Mouse (Mus musculus) CD4-positive naive resting alpha-beta T cell, adult 57 days (primary cell): ENCODE results near the gene 9530077C05Rik. TPM values are rescaled to one million over a fixed set of nuclear protein-coding genes. Genes with fewer than 3 reads are reported as not detected.

Source experiments
- total RNA-seq: library from RNA; stranded (reverse); gene quantifications from one replicate; pipeline ENCODE4 v1.2.4, GENCODE M21; 2023

9530077C05Rik gene
- total RNA-seq, result 0.27 TPM

DNA sequence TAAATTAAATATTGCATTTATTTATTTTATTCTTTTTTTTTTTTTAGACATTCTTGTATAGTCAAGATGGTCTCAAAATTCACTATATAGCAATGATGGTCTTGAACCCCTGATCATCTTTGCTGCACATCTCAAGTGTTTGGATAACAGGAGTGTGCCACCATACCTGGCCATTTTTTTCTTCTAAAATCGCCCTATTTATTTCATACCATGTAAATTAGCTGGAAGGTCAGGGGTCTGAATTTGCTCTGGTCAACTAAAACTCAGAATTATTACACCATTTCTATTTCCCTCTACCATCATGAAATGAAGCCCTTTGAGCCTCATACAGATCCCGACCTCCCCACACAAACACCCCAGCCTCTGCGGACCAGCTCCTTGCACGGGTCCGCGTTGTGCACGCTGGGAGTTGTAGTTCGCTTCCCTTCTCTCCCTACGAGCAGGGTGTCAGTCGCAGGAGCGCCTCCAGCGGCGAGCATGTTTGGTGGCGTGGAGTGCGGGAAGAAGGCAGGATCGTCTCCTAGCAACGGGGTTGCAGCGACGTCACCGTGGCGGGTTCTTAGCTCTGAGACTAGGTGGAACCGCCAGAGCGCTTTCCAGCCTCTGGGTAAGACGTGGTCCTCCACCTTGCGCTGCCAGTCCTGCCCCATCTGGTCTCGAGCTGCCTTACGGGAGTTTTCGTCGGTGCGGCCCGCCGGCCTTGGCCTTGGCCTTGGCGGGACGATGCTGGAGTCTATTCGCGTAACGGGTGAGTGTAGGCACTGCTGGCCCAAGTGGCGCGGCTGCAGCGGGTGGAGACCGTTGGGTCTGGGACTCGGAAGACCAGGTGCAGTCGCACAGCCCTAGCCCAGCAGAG is at the start of gene 9530077C05Rik:
Gene 9530077C05Rik (plus strand): TSS at position 512 of the 856 bp plus-strand sequence.

DNA sequence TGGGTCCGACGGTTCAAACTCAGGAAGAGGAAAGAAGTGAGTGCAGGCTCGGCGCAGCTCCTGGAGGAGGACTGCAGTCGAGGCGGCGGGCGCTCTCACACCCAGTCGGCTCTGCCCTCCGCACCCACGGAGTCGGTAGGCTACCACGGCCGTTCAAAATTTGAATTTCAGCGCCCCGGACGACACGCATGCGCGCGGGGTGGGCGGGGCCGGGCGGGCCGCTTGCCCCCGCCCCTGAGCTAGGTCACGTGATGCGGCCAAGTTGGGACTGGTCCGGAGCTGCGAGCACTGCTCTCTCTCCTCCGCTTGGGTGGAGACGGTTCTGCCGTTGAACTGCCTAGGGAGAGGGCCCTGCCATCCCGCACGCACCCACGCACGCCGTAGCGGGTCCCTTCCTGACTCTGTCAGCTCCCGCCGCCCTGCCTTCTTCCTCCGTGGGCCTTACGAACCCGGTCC is 22.3 kb upstream of the 9530077C05Rik start, which contains the start of gene Anln:
Gene Anln (minus strand): TSS at position 168 of the 456 bp plus-strand sequence.

DNA sequence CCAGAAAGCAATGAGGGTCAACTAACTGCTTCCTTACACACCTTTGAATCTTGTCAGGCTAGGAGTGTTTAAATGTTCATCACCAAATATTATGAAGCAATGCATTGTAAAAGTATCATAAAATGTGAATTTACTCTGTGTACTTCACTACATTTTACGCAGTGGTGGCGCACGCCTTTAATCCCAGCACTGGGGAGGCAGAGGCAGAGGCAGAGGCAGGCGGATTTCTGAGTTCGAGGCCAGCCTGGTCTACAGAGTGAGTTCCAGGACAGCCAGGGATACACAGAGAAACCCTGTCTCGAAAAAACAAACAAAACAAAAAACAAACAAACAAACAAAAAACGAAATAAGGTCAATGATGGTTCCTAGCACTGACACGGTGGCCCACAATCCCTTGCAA is 42.7 kb downstream of the 9530077C05Rik start, which contains the start of gene Gm17545:
Gene Gm17545 (plus strand): TSS at position 301 of the 400 bp plus-strand sequence.

DNA sequence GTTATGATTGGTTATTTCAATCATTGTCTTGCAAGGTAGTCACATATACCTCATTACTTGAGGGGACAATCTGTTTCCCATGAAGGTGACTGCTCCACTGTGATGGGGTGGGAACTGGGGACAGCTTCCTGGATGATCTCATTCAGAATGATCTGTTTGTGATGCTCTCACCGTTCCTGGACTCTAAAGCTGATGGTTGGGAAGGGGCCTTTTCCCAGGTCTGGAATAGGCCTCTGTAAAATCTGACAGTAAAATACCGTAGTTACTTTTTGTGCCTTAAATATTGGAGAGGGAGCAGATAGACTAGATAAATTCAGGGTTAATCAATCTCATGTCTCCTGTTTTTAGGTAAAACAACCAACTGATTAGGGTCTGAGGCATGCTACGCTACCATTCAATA is 58.3 kb downstream of the 9530077C05Rik start, which contains the start of gene Rp9:
Gene Rp9 (minus strand): TSS at position 101 of the 400 bp plus-strand sequence.

DNA sequence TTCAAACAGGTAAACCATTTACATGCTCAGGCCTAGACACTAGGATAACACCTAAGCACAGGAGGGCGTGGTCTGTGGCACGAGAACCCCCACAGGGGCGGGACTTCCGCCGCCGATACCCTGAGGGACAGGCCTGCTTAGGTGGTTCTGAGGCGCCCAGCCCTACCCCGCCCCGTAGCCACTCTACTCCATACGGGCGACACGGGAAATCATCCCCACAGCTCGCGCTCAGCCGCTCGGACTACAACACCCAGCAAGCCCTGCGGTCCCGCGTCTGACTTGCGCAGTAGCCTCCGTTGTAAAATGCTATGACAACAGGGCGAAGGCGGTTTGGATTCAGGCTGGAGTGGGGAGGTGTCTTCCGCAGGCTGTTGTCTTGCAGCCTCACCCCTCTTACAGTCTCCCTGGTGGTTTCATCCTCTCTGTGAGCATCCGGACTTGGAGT is 64.1 kb downstream of the 9530077C05Rik start, which contains the start of gene Bbs9:
Gene Bbs9 (plus strand): TSS at position 292 of the 445 bp plus-strand sequence.

Other genes starting within 250 kb of the 9530077C05Rik start
- not detected for gene Zfp872, start 223.4 kb upstream of the 9530077C05Rik start, total RNA-seq
- gene Zfp809, start 185.8 kb upstream of the 9530077C05Rik start, total RNA-seq, result 36.4 TPM
- gene Zfp599, start 151.6 kb upstream of the 9530077C05Rik start, total RNA-seq, result 2.5 TPM
- 12.8 TPM for gene Zfp810, start 103.9 kb upstream of the 9530077C05Rik start, total RNA-seq
- gene Anln, start 22.3 kb upstream of the 9530077C05Rik start, total RNA-seq, result 0.44 TPM
- gene Gm17545, start 42.8 kb downstream of the 9530077C05Rik start, total RNA-seq, result not detected
- gene Rp9, start 58.2 kb downstream of the 9530077C05Rik start, total RNA-seq, result 80.0 TPM
- gene Bbs9, start 64.2 kb downstream of the 9530077C05Rik start, total RNA-seq, result 34.1 TPM